Mouse (Mus musculus) kidney, adult 2 months (tissue): ENCODE measurements around the gene Trim2.

Experiments
- CTCF ChIP-seq: fragments of 200-500 bp; conservative IDR thresholded peaks from 2 replicates; pipeline ENCODE4 v1.5.1; 2011; ENCODE audit warnings: low read depth, mild to moderate bottlenecking, control low read depth, low read length, moderate library complexity, mixed read lengths; ENCODE audit not compliant: insufficient read depth, insufficient read length
- POLR2A ChIP-seq: fragments of 200-500 bp; IDR thresholded peaks from one replicate; pipeline ENCODE4 v1.6.1; 2011; ENCODE audit warnings: low read depth, low read length, control low read depth

DNA sequence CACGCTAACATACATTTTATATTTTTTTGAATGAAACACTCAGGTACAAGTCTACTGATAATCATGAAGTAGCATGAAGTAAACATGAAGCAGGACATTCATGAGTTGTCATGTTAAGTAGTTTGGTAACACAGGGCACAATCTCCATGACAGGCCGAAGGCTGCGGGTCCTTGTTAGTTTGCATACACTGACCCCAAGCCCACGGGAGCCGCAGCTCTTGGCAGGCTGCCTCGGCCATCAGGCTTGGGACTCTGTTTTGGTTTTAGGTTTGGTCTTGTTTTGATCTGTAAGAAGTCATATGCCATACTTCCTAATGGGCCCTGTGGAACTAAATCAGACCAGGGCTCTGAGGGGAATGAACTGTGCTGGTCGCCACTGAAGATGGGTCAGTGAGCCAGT is 188.0 kb downstream of the Trim2 start:
- TF ChIP-seq CTCF (no peak), POLR2A (no peak)
